Mouse (Mus musculus): ENCODE results near the gene Trpm5. TPM values are rescaled to one million over a fixed set of nuclear protein-coding genes. Genes with fewer than 3 reads are reported as not detected.

The Trpm5 gene
- polyA plus RNA-seq, 1 experiment from 2014 or later, result 0.42 TPM

DNA sequence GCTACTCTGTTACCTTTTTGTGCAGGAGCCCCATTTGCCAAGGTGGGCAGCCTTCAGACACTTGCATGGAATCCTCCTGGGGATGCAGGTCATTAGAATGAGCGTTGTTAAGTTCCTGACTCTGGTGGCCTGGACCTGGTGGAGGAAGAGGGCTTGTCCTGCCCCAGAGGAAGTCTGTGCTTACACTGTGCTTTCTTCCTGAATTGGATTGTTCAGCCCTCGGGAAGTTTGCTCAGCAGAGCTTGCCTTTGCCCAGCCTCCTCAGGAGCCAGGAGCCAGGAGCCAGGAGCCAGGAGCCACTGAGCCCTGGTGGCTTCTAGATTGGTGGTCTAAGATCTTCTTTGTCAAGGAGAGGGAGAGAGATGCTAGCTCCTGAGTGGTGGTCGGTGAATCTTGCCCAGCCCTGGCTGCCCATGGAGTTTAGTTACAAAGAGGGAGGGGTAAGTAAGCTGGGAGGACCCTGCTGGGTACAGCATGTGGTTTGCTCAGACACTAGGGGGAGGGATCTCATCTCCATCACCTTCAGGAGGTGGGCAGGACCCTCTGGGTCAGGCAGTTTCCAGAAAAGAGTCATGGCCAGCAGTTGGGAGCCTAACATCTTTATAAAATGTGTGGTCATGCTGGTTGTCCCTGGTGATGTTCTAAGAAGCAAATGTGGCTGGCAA, 14.7 kb upstream of the Trpm5 start:
- TF ChIP-seq CTCF (IDR thresholded peaks at IDR 0.05; ENCODE audit: low read depth), result no peak
- TF ChIP-seq EP300 (IDR thresholded peaks at IDR 0.05; ENCODE audit: low read depth), result no peak
- Histone ChIP-seq H3K27ac (ENCODE audit: low read depth) (no peak overlapping the region), H3K27me3 (ENCODE audit: insufficient read depth, low read length) (peaks cover 45% of the 10 kb centered on the region), H3K4me1 (ENCODE audit: insufficient read depth) (peaks cover 9% of the 10 kb centered on the region; the same call in 1 of the 2 replicates), H3K4me3 (ENCODE audit: low read depth, low read length) (no peak overlapping the region), H3K4me2 (ENCODE audit: low read depth, low read length) (no peak overlapping the region), H3K9ac (replicated peaks) (no peak overlapping the region), H3K9me3 (ENCODE audit: low read length) (no peaks in the 10 kb centered on the region), H3K36me3 (replicated peaks; ENCODE audit: insufficient read depth, low read length) (no peaks in the 10 kb centered on the region)
- ATAC-seq (no peak), DNase-seq (no peak)
- WGBS (ENCODE audit: insufficient replicate concordance), result 5% methylated on average over 3 of the region's 3 CpGs

DNA sequence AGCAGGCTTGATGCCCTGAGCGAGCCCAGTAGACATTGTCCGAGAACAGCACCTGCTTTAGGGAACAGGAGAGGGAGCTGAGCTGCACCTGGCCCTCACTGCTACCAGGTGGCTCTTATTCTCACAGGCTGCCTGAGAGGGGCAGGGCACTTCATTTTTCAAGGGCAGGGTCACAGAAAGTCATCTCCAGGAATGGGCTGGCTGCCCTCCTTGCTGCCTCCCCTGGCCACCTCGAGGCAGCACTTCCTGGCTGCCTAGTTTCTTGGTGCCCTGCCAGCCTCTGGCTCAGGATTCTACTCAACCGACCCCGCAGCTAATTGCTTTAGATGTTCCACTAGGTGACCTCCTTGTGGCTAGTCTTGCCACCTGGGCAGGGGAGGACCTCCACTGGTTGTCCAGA, 13.8 kb upstream of the Trpm5 start:
- DNase-seq (no peak), ATAC-seq (no peak)
- 53% methylated on average over 5 of the region's 5 CpGs for WGBS (ENCODE audit: insufficient replicate concordance)
- H3K9me3 ChIP-seq (ENCODE audit: low read length), result no peaks in the 10 kb centered on the region
- no peak overlapping the region for H3K4me2 ChIP-seq (ENCODE audit: low read depth, low read length)
- H3K36me3 ChIP-seq (replicated peaks; ENCODE audit: insufficient read depth, low read length), result no peaks in the 10 kb centered on the region
- no peak overlapping the region for H3K27ac ChIP-seq (ENCODE audit: low read depth)
- no peak overlapping the region for H3K9ac ChIP-seq (replicated peaks)
- TF ChIP-seq EP300 (IDR thresholded peaks at IDR 0.05; ENCODE audit: low read depth), result no peak
- TF ChIP-seq CTCF (IDR thresholded peaks at IDR 0.05; ENCODE audit: low read depth), result no peak; the same call in 1 of the 2 replicates
- H3K27me3 ChIP-seq (ENCODE audit: insufficient read depth, low read length), result peaks cover 45% of the 10 kb centered on the region
- peaks cover 9% of the 10 kb centered on the region; the same call in 1 of the 2 replicates for H3K4me1 ChIP-seq (ENCODE audit: insufficient read depth)
- H3K4me3 ChIP-seq (ENCODE audit: low read depth, low read length), result no peak overlapping the region

- Histone ChIP-seq H3K4me1 (ENCODE audit: insufficient read depth) (peaks cover 9% of the 10 kb centered on the region; the same call in 1 of the 2 replicates), H3K9me3 (ENCODE audit: low read length) (no peaks in the 10 kb centered on the region), H3K4me3 (ENCODE audit: low read depth, low read length) (peak overlapping the region; percentile 33), H3K9ac (replicated peaks) (no peak overlapping the region), H3K27me3 (ENCODE audit: insufficient read depth, low read length) (peaks cover 45% of the 10 kb centered on the region), H3K27ac (ENCODE audit: low read depth) (no peak overlapping the region), H3K36me3 (replicated peaks; ENCODE audit: insufficient read depth, low read length) (no peaks in the 10 kb centered on the region), H3K4me2 (ENCODE audit: low read depth, low read length) (peak overlapping the region; percentile 59)
- 6% methylated on average over 42 of the region's 57 CpGs for WGBS (ENCODE audit: insufficient replicate concordance)
- DNase-seq (peak; percentile 42), ATAC-seq (no peak)
- TF ChIP-seq CTCF (IDR thresholded peaks at IDR 0.05; ENCODE audit: low read depth) (no peak), EP300 (IDR thresholded peaks at IDR 0.05; ENCODE audit: low read depth) (no peak)
Observed at GRCm38 (mm10) chr7:143106672-143107465, 12.4 kb upstream of the Trpm5 start.

DNA sequence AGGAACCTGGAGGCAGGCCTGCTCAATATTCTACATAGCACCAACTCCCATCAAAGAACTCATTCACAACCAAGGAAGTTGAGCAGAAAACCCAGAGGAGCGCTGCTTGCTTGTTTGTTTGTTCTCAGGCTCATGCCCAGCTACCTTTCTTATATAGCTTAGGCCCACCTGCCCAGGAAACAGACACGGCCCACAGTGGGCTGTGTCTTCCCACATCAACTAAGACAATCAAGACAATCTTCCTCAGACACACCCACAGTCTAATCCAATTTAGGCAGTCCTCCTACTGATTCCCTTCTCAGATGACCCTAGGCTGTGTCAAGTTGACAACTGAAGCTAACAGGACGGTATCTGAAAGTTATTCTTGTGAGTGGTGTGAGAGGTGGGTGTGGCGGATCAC, 11.6 kb upstream of the Trpm5 start, which contains the start of gene Kcnq1:
TSS of gene Kcnq1 (plus strand) at position 301 of the 400 bp plus-strand sequence.
- H3K27me3 ChIP-seq (ENCODE audit: insufficient read depth, low read length), result peaks cover 45% of the 10 kb centered on the region
- WGBS (ENCODE audit: insufficient replicate concordance), result 55% methylated on average over 4 of the region's 4 CpGs
- no peak within 1 kb of the TSS for H3K9ac ChIP-seq (replicated peaks)
- no peak within 1 kb of the TSS for H3K27ac ChIP-seq (ENCODE audit: low read depth)
- TF ChIP-seq CTCF (IDR thresholded peaks at IDR 0.05; ENCODE audit: low read depth) (no peak), EP300 (IDR thresholded peaks at IDR 0.05; ENCODE audit: low read depth) (no peak)
- H3K4me2 ChIP-seq (ENCODE audit: low read depth, low read length), result peak within 1 kb of the TSS; percentile 59
- no peaks in the 10 kb centered on the region for H3K9me3 ChIP-seq (ENCODE audit: low read length)
- peaks cover 9% of the 10 kb centered on the region; the same call in 1 of the 2 replicates for H3K4me1 ChIP-seq (ENCODE audit: insufficient read depth)
- peak within 1 kb of the TSS; percentile 33 for H3K4me3 ChIP-seq (ENCODE audit: low read depth, low read length)
- ATAC-seq (no peak), DNase-seq (no peak)
- H3K36me3 ChIP-seq (replicated peaks; ENCODE audit: insufficient read depth, low read length), result no peaks in the 10 kb centered on the region

- H3K4me1 ChIP-seq (ENCODE audit: insufficient read depth), result peaks cover 9% of the 10 kb centered on the region; the same call in 1 of the 2 replicates
- no peak overlapping the region for H3K4me2 ChIP-seq (ENCODE audit: low read depth, low read length)
- H3K36me3 ChIP-seq (replicated peaks; ENCODE audit: insufficient read depth, low read length), result no peaks in the 10 kb centered on the region
- peaks cover 45% of the 10 kb centered on the region for H3K27me3 ChIP-seq (ENCODE audit: insufficient read depth, low read length)
- ATAC-seq, result no peak
- H3K4me3 ChIP-seq (ENCODE audit: low read depth, low read length), result no peak overlapping the region
- 49% methylated on average over 11 of the region's 11 CpGs for WGBS (ENCODE audit: insufficient replicate concordance)
- no peaks in the 10 kb centered on the region for H3K9me3 ChIP-seq (ENCODE audit: low read length)
- H3K27ac ChIP-seq (ENCODE audit: low read depth), result no peak overlapping the region
- no peak overlapping the region for H3K9ac ChIP-seq (replicated peaks)
- no peak for DNase-seq
- TF ChIP-seq EP300 (IDR thresholded peaks at IDR 0.05; ENCODE audit: low read depth), result no peak
- no peak for TF ChIP-seq CTCF (IDR thresholded peaks at IDR 0.05; ENCODE audit: low read depth)
Observed at GRCm38 (mm10) chr7:143105258-143105897, 10.9 kb upstream of the Trpm5 start.

DNA sequence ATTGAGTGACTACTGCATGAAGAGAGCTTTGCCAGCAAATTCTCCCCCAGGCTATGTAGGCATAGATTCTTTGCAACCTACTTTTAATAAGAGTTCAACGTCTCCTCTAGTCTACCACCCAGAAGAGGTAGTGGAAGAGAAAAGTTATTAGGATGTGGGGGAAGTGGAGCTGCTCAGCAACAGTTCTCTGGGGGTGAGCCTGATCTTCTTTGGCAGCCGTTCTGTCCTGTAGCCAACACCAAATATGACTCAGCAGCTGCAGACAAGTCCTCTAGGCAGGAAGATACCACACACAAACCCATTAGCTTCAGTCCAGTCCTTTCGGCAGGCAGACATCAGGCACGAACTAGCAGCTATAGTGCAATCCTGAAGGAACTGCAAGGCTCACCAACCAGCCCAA, 6.3 kb upstream of the Trpm5 start:
- 50% methylated on average over 4 of the region's 4 CpGs for WGBS (ENCODE audit: insufficient replicate concordance)
- H3K4me1 ChIP-seq (ENCODE audit: insufficient read depth), result no peaks in the 10 kb centered on the region
- no peak overlapping the region for H3K9ac ChIP-seq (replicated peaks)
- TF ChIP-seq CTCF (IDR thresholded peaks at IDR 0.05; ENCODE audit: low read depth), result no peak
- no peak for TF ChIP-seq EP300 (IDR thresholded peaks at IDR 0.05; ENCODE audit: low read depth)
- no peak overlapping the region for H3K27ac ChIP-seq (ENCODE audit: low read depth)
- no peaks in the 10 kb centered on the region for H3K9me3 ChIP-seq (ENCODE audit: low read length)
- H3K36me3 ChIP-seq (replicated peaks; ENCODE audit: insufficient read depth, low read length), result no peaks in the 10 kb centered on the region
- no peak overlapping the region for H3K4me3 ChIP-seq (ENCODE audit: low read depth, low read length)
- DNase-seq (no peak), ATAC-seq (no peak)
- peaks cover 7% of the 10 kb centered on the region for H3K27me3 ChIP-seq (ENCODE audit: insufficient read depth, low read length)
- H3K4me2 ChIP-seq (ENCODE audit: low read depth, low read length), result no peak overlapping the region

All from liver, postnatal 0 days (tissue).